Mouse (Mus musculus): ENCODE data around the gene Wrnip1.

DNA sequence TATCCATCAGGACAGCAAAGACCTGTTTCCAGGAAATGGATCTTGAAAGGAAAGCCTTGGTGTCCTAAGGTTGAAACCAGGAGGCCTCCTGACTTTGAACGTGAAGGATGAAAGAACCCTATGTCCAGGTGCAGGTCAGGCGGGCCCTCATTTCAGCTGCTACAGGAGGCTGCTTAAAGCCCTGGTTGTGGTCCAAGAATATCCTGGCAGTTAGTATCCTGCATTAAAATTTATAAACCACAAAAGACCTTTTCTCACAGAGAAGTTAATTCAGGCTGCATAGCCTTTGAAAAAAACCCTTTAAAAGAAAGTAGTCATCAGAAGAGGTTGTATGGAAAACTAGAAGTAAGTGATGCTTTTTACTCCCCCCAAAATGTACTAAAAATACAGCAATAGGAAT, 41.0 kb upstream of the Wrnip1 start:
- TF ChIP-seq POLR2A (IDR thresholded peaks at IDR 0.05; ENCODE audit: extremely low read depth, insufficient read depth, low read length) (no peak), CTCF (IDR thresholded peaks at IDR 0.05; ENCODE audit: extremely low read depth, insufficient read depth, low read length) (no peak)

Data from cortical plate, adult 2 months (tissue).